Mouse (Mus musculus) kidney, postnatal 25 days (tissue): ENCODE data around the gene Sgms1.
"Not testable (repeated sequence)": the region's sequence is repeated elsewhere in the genome, so short reads cannot be mapped to it uniquely, and the experiment has no call there.

Source experiments
- DNase-seq, 2 experiments: peaks; one replicate each; pipeline ENCODE4 v3.0.0; 2021; ENCODE audit warnings: mixed read lengths in 2 of 2

Gene Sgms1

GRCm38 (mm10) chr19:32323070-32323469 is 66.4 kb downstream of the Sgms1 start:
- DNase-seq: peak; percentile 54 to 71

DNA sequence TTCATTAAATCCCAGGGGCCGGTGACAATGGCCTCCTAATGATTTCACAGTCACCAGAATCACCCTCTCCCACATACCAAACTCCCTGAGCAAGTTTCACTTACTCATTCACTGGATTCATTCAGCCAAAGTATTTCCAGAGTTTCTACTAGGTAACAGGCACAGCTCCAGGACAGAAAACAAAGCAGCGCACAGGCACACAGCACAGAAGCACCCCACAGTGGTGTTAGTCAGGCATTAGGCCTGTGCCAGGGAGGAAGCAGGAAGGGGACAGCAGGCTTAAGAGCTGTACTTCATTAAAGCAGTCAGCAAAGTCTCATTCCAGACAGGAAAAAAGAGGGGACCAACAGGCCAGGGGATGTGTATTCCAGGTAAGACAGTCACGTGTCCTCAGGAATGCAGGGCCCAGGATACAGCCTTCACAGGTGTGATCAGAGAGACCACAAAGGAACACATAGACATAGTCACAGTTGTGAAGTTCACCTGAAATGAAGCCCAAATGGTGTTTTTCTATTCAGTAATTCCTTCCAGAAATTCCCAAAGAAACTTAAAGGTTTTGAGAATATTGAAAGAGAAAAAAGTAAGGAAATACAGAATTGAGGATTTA is 67.0 kb downstream of the Sgms1 start:
- peak; percentile 79 to 91 for DNase-seq

DNA sequence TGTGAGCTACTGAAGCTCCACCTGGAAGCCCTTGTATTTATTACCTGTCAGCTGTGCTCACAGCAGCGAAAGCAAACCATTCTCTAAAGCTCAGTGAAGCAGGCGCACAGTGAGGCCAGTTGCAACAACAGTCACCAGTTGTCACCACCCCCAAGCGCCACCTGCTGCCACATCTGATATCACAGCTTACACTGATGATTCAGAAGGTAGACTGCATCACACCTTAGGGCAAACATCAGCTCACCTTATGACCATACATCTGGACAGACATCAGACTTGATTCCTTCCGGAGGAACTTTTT is 69.2 kb downstream of the Sgms1 start:
- DNase-seq: peak; percentile 84 to 89

DNA sequence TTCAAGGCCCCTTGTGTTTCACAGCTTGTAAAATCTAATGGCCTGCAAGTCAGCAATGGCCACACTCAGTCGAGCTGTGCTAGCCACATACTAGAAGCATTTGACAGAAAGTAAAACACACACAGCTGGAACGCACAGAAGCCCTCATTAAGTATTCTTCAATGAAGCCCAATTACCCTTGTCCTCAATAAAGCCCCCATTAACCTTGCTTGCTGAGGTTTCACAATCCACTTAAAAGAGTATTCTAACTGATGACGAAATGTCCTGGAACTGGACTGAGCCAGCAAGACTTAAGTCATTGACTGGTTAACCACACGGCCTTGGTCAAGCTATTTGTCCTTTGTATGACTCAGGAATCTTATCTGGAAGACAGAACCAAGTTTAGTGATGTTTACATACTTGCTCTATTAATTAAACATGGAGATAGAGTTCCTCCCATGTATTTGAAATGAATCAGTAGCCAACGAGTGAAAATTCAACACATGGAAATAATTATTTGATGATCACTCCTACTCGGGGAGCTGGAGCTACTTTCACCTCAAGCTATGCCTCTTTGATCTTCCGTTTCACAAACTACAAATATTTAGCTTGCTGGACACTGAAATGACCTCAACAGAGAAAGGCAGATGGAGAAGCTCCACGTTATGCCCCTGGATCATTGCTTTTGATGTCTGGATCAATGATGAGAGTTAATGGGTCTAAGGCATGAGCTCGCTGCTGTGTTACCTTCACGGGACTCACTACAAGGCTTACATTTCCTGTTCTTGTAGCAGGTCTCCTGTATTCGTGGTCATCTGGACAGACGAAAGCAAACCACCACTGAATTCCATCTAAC is 69.8 kb downstream of the Sgms1 start:
- DNase-seq: no peak

DNA sequence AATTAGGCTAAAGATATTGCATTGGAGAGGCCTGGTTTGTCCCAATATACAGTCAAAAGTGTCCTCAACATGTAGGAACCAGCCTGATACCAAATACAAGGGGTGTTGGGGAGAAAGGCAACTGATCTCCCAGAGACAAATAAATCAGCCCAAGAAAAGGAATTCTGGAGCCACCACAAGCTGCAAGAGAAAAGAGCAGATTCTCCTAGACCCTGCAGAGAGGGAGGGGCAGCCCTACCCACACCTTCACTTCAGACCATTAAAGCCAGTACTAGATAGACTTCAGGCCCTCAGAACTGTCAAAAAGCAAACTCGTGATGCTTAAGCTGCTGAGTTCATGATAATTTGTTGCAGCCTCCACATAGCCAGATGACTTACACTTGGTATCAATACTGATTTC is 70.5 kb downstream of the Sgms1 start:
- no peak for DNase-seq

- DNase-seq: not testable (repeated sequence)
Measured at GRCm38 (mm10) chr19:32317347-32317746, 72.2 kb downstream of the Sgms1 start.

GRCm38 (mm10) chr19:32313304-32313703 is 76.2 kb downstream of the Sgms1 start:
- no peak for DNase-seq

DNA sequence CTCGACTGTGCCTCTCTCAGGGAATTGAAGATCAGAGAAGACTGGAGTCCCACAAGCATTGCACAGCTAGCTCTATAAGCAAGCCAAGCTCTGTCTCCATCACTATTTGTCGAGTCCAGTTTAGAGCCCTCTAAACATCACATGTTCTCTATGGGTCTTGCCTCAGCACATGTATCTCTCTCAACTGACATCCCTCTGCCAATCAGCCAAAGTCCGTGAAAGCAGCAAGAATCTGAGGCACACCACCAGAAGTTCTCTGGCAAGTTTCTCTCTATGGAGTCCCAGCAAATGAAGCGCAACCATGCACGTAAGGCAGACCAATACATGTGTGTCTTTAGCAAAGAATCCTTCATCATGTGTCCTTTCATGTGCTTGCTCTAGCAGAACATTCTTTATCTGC is 77.8 kb downstream of the Sgms1 start:
- DNase-seq: no peak

- DNase-seq: no peak
Measured at GRCm38 (mm10) chr19:32311063-32311462, 78.5 kb downstream of the Sgms1 start.

DNA sequence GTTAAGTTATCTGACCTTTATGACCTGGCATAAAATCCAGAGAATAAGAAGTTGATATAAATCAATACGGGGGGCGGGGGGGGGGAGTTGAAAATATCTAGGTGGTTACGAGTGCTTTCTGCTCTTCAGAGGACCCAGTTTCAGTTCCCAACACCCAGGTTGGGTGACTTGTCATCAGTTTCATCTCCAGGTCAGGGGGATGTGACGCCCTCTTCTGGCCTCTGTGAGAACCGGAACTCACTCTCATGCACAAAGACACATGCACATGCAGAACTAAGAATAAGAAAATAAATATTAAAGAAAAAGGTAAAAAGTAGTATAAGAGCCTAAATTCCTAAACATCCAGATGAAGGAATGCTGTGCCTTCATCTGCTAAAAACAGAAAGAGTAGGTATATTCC is 79.0 kb downstream of the Sgms1 start:
- DNase-seq: no peak

DNA sequence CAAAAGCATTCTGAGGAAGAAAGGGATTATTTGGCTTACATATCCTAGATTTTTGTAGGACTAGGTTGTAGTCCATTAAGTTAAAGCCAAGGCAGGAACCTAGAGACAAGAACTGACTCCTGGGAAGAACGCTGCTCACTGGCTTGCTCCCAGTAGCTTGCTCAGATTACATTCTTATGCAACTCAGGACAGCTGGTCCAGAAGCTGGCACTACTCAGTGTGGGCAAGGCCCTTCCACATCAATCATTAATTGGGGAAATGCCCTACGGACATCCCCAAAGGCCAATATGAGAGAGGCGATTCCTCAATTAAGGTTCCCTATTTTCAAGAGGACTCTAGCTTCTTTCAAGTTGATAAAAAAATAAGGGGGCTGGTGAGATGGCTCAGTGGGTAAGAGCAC is 80.2 kb downstream of the Sgms1 start:
- peak; percentile 66 to 85 for DNase-seq

GRCm38 (mm10) chr19:32308311-32308710 is 81.2 kb downstream of the Sgms1 start:
- DNase-seq: peak in 1 of 2 experiments; percentile 8

DNA sequence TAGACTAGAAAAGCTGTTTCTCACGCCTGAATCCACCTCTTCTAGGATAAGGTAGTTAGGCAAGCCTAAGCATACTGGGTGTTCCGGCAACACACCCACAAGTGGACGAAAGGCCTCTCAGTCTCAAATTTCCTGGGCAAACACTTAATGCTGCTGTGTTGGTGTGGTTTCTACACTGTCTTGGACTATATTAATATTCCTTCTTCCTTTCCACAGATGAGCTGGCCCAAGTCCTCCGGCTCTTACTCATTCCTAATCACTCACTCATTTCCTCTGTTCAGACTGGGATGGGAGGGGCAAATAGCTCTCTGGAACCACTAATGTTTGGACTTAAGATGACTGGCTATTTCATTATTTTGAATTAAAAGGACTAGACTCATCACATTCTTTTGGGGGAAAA is 84.6 kb downstream of the Sgms1 start:
- peak; percentile 66 to 73 for DNase-seq

- DNase-seq: peak; percentile 85 to 92
Measured at GRCm38 (mm10) chr19:32304008-32304873, 85.3 kb downstream of the Sgms1 start.

- peak in 1 of 2 experiments; percentile 29 for DNase-seq
Measured at GRCm38 (mm10) chr19:32302835-32303381, 86.6 kb downstream of the Sgms1 start.

DNA sequence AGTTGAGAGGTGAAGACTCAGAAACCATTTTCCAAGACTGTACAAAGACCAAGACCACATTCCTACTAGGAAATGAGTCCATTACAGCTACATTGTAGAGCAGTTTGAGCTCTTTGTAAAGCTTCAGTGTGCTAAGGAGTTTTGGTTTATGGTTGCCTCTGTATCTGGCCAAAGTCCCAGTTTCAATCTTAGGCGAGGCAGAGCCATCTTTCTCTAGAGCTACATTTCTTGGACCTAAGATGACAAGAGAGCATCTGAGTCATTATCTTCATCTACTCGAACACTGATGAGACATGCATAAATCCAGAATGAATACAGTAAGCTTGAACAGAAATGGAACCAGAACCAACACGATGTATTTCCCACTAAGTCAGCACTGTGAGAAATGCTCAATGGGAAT is 87.9 kb downstream of the Sgms1 start:
- peak in 1 of 2 experiments; percentile 3 for DNase-seq

- DNase-seq: peak in 1 of 2 experiments; percentile 31
Measured at GRCm38 (mm10) chr19:32298221-32298620, 91.3 kb downstream of the Sgms1 start.

- peak in 1 of 2 experiments; percentile 42 for DNase-seq
Measured at GRCm38 (mm10) chr19:32296863-32297262, 92.7 kb downstream of the Sgms1 start.

DNA sequence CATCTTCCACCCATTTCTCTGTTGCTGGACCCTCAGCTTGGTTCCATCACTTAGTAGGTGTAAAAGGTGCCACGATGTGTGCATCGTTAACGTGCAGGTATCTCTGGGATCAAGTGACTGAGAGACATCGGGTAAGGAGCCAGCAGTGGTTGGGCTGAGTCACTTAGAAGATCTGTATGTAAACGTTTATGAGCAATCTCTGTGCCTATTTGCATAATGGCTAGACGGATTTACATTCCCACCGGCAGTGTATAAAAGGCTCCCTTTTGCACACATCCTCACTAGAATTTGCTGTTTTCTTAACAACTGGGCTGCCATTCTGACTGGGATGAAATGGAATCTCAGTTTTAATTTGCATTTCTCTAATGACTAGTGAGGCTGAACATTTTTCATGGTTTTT is 93.9 kb downstream of the Sgms1 start:
- peak in 1 of 2 experiments; percentile 8 for DNase-seq

DNA sequence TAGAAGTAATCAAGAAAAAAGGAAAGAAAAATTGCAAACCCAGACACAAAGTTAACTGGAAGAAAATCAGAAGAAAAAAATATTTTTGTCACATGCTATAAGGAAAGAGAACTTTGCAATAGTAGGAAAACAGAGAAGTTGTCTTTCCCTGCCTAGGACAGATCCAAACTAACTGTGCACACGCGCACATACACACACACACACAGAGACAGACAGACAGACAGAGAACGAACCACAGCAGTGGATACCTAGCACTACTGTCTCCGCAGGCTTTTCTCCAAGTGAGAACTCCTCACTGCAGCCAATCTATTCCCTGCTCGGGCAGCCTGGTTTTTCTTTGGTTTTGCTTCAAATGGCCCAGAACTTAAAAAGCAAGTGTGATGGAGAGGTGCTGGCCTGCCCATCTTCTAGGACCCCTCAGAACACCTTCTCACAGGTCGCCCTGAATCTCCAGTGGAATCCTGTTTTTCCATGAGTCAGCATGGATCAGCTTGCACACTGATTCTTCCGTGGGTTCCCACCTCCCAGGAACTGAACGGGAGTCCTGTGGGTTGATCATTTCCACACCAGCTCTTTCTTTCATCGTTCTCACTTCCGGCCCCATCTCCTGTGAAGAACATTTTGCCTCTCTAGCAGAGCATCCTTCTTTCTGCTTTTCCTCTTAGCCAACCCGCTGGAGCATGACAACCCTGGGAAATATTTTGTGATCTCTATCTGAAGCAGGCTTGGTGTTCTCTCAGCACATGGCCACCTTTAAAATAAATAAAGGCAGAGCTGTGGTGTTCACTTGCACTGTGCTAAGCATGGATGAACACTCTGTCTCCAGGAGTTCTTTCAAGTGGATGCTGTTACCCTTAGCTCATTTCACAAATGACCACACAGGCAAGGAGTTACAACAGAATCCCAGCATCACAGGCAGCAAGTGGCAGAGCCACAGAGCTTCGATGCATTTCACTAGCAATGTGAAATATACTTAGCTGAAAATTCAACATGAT is 96.4 kb downstream of the Sgms1 start:
- DNase-seq: peak in 1 of 2 experiments; percentile 34

DNA sequence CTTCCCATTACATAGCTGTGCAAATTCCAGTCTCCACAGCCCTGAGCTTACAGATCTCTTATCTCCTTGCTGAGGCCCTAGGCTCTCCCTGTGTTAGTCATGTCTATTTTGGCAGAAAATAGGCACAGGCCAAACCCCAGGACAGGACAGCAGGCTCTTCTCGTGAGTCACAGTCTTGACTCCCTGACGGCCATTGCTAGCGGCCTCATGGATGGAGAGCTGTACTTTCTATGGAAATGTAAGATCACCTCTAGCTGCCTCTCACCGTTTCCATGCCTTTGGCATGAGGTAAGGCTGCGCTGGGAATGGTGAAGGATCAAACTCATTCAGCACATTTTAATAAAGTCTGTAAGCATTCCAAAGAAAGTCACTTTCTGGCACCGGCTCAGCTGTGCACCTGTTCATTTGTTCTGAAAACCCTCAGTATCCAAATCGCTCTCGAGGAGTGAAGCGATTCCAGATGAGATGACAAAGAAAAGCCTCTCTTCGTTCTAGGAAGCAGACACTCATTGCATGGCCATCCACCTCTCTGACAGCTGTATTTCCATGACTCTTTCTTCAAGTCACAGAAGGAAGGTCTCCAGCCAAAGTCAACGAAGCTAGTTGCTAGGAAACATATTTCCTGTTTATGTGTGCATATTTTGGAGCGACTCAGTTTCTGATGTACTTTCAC is 97.3 kb downstream of the Sgms1 start:
- DNase-seq: peak; percentile 35 to 44
